Mouse (Mus musculus) cortical plate, adult 2 months (tissue): ENCODE results near the gene Zfhx3. TPM values are rescaled to one million over a fixed set of nuclear protein-coding genes. Genes with fewer than 3 reads are reported as not detected.

ENCODE experiments used
- H3K27ac ChIP-seq: fragments of 200-500 bp; 2 replicates; pipeline ENCODE4 v1.5.1; 2012; ENCODE audit warnings: low read length, control low read depth, inconsistent platforms; ENCODE audit not compliant: insufficient read depth
- H3K4me1 ChIP-seq: fragments of 200-500 bp; 2 replicates; pipeline ENCODE4 v1.6.1; 2011; ENCODE audit warnings: low read length; ENCODE audit not compliant: control insufficient read depth, insufficient read depth
- H3K4me3 ChIP-seq: fragments of 200-500 bp; 2 replicates; pipeline ENCODE4 v1.5.1; 2011; ENCODE audit warnings: mild to moderate bottlenecking, low read length, control low read depth; ENCODE audit not compliant: insufficient read depth
- CTCF ChIP-seq: fragments of 200-500 bp; IDR thresholded peaks from 2 replicates; pipeline ENCODE4 v1.5.1; 2011; ENCODE audit warnings: mild to moderate bottlenecking, control low read depth, low read length; ENCODE audit not compliant: insufficient read depth; ENCODE audit errors: extremely low read depth
- POLR2A ChIP-seq: fragments of 200-500 bp; IDR thresholded peaks from 2 replicates; pipeline ENCODE4 v1.6.1; 2011; ENCODE audit warnings: mild to moderate bottlenecking, low read length, control low read depth; ENCODE audit not compliant: insufficient read depth; ENCODE audit errors: extremely low read depth
- polyA plus RNA-seq: library from polyadenylated mRNA; depleted of rRNA; stranded (reverse); fragments of >200 nt; gene quantifications from 2 replicates; pipeline ENCODE4 v1.2.3, GENCODE M21; 2012

The Zfhx3 gene
- polyA plus RNA-seq, 1 experiment = 1.3 TPM

DNA sequence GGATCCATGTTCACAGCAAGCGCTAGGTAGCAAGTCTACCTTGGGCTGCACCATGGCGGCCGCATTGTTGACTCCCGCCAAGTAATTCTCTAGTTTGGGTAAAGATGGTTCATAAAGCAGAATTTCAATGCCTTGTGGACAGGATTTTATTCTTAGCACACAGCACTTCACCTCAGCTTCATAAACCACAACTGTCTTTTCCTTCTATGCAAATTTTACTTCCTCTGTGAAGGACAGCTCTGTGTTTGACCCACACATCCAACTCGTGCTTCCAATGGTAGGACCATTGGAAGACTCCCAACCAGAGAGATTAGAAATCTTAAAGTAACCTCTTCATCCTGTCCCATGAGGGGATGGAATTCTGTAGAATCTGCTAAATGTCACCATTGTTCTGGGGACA lies 130.4 kb downstream of the Zfhx3 start:
- Histone ChIP-seq H3K4me1 (no peaks in the 10 kb centered on the region), H3K27ac (no peak overlapping the region), H3K4me3 (no peak overlapping the region)
- TF ChIP-seq CTCF = no peak
- no peak for TF ChIP-seq POLR2A

GRCm38 (mm10) chr8:108075176-108075575 lies 132.7 kb downstream of the Zfhx3 start:
- Histone ChIP-seq H3K4me1 (no peaks in the 10 kb centered on the region), H3K27ac (no peak overlapping the region), H3K4me3 (no peak overlapping the region)
- TF ChIP-seq POLR2A = no peak
- TF ChIP-seq CTCF = no peak

GRCm38 (mm10) chr8:108078726-108079125 lies 136.3 kb downstream of the Zfhx3 start:
- no peak overlapping the region for H3K4me3 ChIP-seq
- H3K27ac ChIP-seq = no peak overlapping the region
- TF ChIP-seq POLR2A (no peak), CTCF (no peak)
- H3K4me1 ChIP-seq = no peaks in the 10 kb centered on the region

DNA sequence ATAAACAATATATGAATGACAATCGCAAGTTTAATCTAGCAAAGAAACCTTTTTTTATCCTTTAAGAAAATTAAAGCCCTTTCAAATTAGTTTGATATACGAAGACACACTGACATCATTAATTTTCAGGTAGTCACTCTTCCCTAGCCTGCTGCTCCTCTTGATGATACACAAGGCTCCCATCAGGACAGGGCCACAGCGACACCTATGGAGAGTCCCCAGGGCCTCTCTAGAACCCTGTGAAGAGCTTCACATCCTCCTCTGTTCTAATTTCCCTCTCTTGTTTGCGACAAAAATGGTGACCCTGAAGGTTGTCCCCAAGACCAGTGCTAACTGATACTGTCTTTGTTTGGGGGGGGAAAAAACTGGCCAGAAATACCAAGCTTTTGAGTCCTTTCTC lies 144.5 kb downstream of the Zfhx3 start:
- Histone ChIP-seq H3K27ac (no peak overlapping the region), H3K4me1 (no peaks in the 10 kb centered on the region), H3K4me3 (no peak overlapping the region)
- no peak for TF ChIP-seq CTCF
- no peak for TF ChIP-seq POLR2A

- Histone ChIP-seq H3K4me1 (no peaks in the 10 kb centered on the region), H3K4me3 (no peak overlapping the region), H3K27ac (no peak overlapping the region)
- TF ChIP-seq POLR2A = no peak
These were observed 147.2 kb downstream of the Zfhx3 start for GRCm38 (mm10) chr8:108089632-108090031.

- no peaks in the 10 kb centered on the region for H3K4me1 ChIP-seq
- no peak for TF ChIP-seq CTCF
- TF ChIP-seq POLR2A = no peak
- H3K4me3 ChIP-seq = no peak overlapping the region
- H3K27ac ChIP-seq = no peak overlapping the region
These were observed 156.2 kb downstream of the Zfhx3 start for GRCm38 (mm10) chr8:108098598-108098997.

DNA sequence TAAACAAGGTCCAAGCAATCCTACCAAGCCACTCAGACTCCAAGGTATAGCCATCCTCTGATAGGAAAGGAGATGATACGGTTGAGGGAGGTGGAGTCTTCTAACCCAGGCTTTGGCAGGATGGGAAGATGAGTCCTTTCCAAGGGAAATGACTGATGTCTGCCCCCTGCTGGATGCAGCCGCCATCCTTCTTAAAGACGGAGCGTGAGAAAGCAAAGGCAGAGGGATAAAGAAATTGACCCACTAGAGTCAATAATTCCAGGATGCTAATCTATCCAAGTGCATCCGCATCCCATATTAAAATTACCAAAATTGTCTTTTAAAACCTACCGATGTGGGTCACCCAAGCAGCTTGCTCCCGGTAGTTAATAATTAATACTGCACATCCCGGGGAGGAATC lies 158.7 kb downstream of the Zfhx3 start:
- no peak overlapping the region for H3K27ac ChIP-seq

DNA sequence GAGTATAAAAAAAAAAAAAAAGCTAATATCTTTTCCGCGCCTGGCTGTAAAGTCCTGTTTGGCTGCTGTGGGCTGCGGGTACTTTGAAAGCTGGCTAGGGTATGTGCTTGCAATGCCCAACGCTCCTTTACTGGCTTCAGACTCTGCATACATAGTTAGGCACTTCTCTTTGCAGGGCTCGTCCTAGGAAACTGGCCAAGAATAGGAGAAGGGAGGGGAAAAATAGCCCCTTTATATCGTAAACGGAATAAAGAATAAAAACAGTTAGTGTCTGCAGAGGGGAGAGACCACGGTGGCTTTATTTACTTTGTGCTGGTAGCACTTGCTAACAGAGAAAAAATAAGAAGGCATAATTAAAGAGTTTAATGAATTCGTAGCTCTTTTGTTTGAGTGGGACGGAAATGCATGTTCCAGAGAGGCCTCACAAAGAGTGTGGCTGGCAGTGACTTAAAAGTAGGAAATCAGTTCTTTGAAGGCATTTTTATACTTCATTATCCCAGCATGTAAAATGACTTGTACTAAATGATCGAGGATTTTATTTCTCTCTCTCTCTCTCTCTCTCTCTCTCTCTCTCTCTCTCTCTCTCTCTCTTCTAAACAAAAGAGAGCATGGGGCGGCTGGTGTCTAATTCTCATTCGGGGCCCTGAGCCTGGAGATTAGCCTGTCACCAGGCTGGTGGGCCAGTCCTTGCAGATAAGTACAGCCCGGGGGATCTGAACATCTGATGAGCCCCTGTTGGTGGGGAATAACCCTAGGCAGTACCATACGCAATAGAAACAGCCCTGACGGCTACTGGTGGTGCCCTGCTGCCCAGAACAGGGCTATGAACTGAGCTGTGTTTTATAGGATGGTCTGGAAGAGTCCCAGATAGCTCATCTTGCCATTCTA lies 159.8 kb downstream of the Zfhx3 start:
- no peaks in the 10 kb centered on the region for H3K4me1 ChIP-seq
- TF ChIP-seq CTCF (no peak), POLR2A (no peak)
- no peak overlapping the region for H3K27ac ChIP-seq
- no peak overlapping the region for H3K4me3 ChIP-seq

More for the DNA sequence above, 158.7 kb downstream of the Zfhx3 start:
- Histone ChIP-seq H3K4me1 (no peaks in the 10 kb centered on the region), H3K4me3 (no peak overlapping the region)
- TF ChIP-seq POLR2A (no peak), CTCF (peak; percentile 43)

- Histone ChIP-seq H3K27ac (no peak overlapping the region), H3K4me3 (no peak overlapping the region), H3K4me1 (no peaks in the 10 kb centered on the region)
- TF ChIP-seq POLR2A = no peak
- TF ChIP-seq CTCF = no peak
These were observed 162.1 kb downstream of the Zfhx3 start for GRCm38 (mm10) chr8:108104471-108105098.

DNA sequence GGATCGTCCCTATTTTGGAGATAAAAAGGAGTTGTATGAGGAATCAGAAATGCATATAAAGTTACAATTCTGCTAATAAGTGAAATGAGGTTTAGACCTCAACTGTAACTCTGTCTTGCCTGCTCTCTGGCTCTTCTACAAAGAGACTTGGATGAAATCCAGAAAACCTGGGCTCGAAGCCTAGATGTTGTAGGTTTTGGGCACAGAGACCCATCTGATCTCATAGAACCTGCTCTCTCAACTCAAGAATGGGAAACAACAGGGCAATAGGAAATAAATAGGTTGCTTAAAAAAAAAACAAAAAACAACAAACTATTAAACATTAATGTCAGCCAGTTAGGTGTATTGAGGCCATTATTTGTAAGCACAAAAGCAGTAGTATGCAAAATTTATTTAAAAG lies 182.6 kb downstream of the Zfhx3 start:
- Histone ChIP-seq H3K4me3 (no peak overlapping the region), H3K4me1 (no peaks in the 10 kb centered on the region; the same call in 1 of the 2 replicates), H3K27ac (no peak overlapping the region)
- TF ChIP-seq CTCF = no peak
- no peak for TF ChIP-seq POLR2A
